Mouse (Mus musculus) c-Kit-positive CD71-negative TER-119-negative erythroid progenitor cells, embryonic 14.5 days (primary cell): ENCODE measurements around the gene Ttc5.
"Not testable (repeated sequence)": the region's sequence is repeated elsewhere in the genome, so short reads cannot be mapped to it uniquely, and the experiment has no call there.

Experiments used
- DNase-seq: peaks from one replicate; pipeline ENCODE4 v3.0.0-alpha.2; 2013; ENCODE audit warnings: low read depth

Gene Ttc5

DNA sequence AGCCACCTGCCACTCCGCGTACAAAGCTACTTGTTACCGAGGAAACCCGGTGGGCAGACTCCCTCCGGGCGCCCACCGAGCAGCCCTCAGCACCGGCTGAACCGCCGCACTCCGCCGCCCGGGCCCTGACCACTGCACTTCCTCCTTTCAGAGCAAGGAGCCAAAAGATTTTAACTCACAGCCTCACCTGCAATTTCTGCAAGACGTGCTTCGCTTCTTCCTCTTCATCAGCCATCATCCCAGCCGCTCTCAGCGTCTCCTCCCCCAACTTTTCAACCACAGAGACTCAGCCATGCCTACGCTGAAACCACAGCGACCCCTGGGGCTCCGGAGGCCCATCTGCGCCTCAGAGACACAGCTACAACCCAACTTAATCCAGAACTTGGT is at the start of gene Ttc5:
Ttc5 (minus strand) TSS at position 269 of the 387 bp plus-strand sequence.
- DNase-seq: peak; percentile 86

DNA sequence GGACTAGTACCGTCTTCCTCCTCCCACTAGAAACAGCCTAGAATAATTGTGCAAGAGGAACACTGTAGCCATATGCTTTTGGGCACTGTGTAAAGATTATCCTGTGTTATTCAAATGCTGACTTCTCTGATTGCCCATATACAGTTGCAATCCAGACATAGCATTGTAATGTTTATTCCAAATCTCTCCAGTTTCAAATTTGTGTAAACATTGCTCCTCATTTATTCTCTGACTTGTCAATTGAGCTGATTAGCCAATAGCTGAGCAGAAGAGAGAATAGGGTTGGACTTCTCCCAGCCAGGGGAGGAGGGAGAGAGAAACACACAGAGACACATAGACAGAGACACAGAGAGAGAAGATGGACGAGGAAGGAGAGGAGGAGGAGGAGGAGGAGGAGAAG is 49.1 kb upstream of the Ttc5 start:
- no peak for DNase-seq

DNA sequence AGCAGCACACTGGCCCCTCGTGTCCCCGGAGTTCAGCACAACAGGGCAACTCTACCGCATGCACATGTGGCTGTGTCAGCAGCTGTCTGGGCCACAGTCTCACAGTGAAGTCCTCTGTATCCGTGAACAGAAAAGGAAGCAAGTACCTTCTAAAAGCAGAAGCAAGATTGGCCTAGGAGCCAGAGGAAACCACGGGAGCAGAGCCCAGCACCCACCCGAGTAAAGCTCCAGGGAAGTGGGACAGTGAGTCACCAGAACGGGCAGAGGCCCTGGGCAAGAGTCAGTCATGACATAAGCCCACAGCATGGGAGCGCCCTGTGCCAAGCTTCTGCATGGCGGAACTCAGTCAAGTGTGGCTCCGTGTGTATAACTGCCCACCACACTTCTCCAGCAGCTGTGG is 48.6 kb upstream of the Ttc5 start:
- peak; percentile 29 for DNase-seq

- no peak for DNase-seq
Observed at GRCm38 (mm10) chr14:50829878-50830277, 44.6 kb upstream of the Ttc5 start.

GRCm38 (mm10) chr14:50826579-50826978 is 41.3 kb upstream of the Ttc5 start:
- DNase-seq: no peak

DNA sequence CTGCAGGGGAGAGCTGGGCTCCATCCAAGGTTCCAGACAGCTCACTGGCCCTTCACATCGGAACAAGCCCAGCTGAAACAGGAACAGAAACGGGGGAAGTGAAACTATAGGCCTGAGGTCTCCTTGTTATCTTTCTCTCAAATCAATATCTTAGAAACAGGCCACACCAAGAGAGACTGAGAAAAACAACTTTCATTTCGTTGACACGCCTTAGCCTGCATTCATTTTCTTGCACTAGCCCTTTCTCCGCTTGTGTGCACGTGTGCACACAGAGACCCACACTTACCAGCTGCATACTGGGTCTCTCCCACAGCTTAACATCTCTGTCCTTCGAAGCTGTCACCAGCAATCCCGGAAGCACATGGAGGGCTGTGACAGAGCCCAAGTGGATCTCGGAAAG is 38.9 kb upstream of the Ttc5 start:
- no peak for DNase-seq

DNA sequence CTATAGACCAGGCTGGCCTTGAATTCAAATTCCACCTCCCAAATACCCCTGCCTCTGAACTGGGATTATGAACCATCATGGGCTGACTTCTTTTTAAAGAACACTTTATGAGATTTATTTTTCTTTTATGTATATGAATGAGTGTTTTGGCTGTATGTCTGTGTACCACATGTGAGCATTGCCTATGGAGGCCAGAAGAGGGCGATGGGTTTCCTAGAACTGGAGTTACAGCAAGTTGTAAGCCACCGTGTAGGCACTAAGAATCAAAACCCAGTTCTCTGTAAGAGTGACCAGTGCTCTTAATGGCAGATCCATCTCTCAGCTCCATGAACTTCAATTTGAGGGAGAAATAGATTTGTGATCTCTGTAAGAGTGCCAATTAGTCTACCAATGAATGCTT is 37.9 kb upstream of the Ttc5 start:
- DNase-seq: no peak

- DNase-seq: no peak
Observed at GRCm38 (mm10) chr14:50813060-50813459, 27.7 kb upstream of the Ttc5 start.

DNA sequence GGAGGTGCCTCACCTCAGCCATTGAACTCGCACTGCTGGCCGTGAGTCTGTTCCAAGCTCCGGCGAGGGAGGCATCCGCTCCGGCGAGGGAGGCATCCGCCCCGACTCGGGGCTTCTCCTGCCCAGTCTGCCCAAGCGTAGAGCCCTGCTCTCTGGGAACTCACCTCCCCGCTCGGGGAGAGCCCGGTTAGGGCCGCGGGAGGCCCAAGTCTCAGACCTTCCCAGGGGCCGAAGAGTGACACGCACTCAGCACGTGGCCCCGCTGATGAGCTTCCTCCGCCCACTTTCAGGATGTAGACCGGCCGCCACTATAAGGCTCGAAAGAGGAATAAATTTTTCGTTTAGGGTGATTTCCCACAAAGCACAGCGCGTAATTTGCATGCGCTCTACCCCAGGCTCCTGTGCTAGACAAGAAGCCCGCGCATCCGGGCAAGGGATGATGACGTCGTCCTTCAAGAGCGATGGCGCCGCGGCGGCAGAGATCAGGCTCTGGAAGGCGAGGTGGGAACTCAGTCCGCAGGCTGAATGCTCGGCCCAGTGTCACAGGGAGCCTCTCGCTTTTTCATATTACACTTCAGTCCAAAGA is 22.3 kb upstream of the Ttc5 start, which contains the start of the genes Ccnb1ip1 and Parp2:
Ccnb1ip1 (minus strand) TSS at position 246 of the 586 bp plus-strand sequence.
Parp2 (plus strand) TSS at position 355 of the 586 bp plus-strand sequence.
- DNase-seq: peak; percentile 94

GRCm38 (mm10) chr14:50806469-50806868 is 21.1 kb upstream of the Ttc5 start:
- not testable (repeated sequence) for DNase-seq

GRCm38 (mm10) chr14:50804683-50805082 is 19.4 kb upstream of the Ttc5 start:
- DNase-seq: no peak

GRCm38 (mm10) chr14:50802843-50803562 is 17.7 kb upstream of the Ttc5 start:
- DNase-seq: peak; percentile 44

DNA sequence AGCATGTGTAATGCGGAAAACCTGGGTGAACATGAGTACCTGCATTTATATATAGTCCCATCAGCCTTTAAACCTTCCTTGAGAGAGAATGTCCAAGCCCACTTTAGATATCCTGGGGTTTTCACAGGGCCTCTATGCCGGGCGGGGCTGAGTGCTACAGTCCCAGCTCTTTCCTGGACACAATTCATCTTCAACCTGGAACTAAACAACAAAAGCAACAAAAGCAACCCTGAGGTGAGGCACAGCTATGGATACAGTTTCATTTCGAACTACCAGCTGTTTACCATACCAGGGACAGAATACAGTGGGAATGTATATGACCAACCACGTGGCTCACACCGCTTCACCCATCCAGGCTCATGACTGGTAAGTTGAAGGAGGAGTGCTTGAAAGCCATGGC is 17.1 kb upstream of the Ttc5 start:
- no peak for DNase-seq

- peak; percentile 60 for DNase-seq
Observed at GRCm38 (mm10) chr14:50799502-50800259, 14.4 kb upstream of the Ttc5 start.

GRCm38 (mm10) chr14:50798512-50798911 is 13.2 kb upstream of the Ttc5 start:
- no peak for DNase-seq

DNA sequence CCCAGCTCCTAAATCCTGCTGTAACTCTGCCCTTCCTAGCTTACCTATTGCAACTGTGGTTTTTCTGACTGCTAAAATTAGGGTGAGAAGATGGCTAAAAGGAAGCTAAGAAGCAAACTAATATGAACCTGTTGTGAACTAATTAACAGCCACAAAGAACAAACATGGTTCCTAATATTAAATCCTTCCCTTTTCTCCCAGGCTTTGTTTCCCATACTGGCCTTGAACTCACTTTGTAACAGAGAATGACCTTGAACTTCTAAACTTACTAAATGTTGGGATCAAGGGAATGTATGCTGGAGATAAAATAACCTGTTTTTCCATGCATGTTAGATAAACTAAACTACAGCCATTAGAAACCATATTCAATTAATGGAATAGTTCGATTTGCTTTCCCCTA is 11.1 kb upstream of the Ttc5 start:
- DNase-seq: no peak

- no peak for DNase-seq
Observed at GRCm38 (mm10) chr14:50795965-50796364, 10.6 kb upstream of the Ttc5 start.

GRCm38 (mm10) chr14:50795261-50795935 is 10.1 kb upstream of the Ttc5 start:
- DNase-seq: no peak

DNA sequence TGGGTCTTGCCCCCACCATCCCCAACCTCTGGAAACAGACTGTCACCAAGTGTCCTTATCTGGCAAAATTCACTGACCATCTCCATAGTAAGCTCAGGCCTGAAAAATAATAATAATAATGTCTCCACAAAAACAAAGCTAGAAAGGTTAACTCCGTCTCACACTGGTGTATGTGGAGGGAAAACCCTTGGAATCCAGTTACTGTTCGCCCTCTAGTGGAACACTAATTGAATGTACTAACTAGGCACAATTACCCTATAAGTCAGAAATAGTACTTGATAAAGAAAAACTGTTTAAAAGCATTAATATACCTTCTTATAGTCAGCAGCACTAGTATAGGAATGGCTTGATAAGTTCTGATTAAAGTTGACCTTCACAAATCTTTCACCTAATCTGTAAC is 2.8 kb upstream of the Ttc5 start:
- no peak for DNase-seq

DNA sequence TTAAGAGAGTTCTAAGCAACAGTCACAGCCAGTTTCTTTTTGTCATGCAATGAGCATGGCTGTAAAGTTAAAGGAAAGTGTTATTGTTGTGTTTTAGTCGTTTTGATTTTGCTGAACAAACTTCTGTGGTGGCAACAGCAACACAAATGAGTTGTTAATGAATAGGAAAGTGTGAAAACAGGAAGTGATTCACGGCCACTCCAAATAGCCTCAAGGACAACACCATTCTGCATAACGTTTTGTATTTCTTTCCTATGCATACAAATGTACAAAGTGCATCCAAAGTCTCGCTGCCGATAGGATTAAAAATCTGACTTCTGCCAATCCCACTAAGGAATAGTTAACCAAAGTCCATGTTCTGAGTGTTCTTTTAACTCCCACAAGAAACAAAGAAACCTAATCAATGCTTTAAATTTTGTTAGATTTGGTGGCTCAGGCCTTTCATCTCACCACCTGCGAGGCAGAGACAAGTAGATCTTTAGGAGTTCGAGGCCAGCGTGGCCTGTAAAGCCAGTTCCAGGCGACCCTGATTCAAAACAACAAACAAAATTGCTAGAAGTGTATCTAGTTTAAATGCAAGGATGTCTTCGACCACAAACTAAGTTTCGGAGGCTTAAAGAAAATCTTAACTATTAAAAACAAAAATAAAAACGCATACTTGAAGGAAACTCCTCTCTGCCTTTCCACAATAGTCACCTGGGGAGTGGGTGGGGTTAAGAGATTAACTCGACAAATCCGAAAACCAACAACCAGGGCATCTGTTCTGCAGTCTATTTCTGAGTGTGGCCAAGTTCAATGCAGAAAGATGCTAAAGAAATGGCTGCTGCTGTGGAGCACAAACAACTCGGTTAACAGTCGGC is 698 bp downstream of the Ttc5 start:
- no peak for DNase-seq

- DNase-seq: no peak
Observed at GRCm38 (mm10) chr14:50782166-50782565, 3.2 kb downstream of the Ttc5 start.
